Mouse (Mus musculus): ENCODE results near the gene Fam131b. TPM values are rescaled to one million over a fixed set of nuclear protein-coding genes. Genes with fewer than 3 reads are reported as not detected.

Fam131b gene
- polyA plus RNA-seq, 1 experiment from 2014 or later = 4.7 TPM

Other genes with a start within 250 kb of the Fam131b start
- gene Tas2r139, start 183.7 kb downstream of the Fam131b start, polyA plus RNA-seq (2014; fragmentation: Nextera tagmentation; extraction: Ambion mirVana) = not detected in 2 replicates
- not detected in 2 replicates for gene Tas2r144, start 109.3 kb downstream of the Fam131b start, polyA plus RNA-seq (2014; fragmentation: Nextera tagmentation; extraction: Ambion mirVana)
- gene Gstk1, start 78.7 kb downstream of the Fam131b start, polyA plus RNA-seq (2014; fragmentation: Nextera tagmentation; extraction: Ambion mirVana) = 9.9 and 13.1 TPM in 2 replicates
- gene Tmem139, start 62.7 kb downstream of the Fam131b start, polyA plus RNA-seq (2014; fragmentation: Nextera tagmentation; extraction: Ambion mirVana) = not detected in 2 replicates
- 61.3 and 65.4 TPM in 2 replicates for gene Casp2, start 59.7 kb downstream of the Fam131b start, polyA plus RNA-seq (2014; fragmentation: Nextera tagmentation; extraction: Ambion mirVana)
- 1.3 and 1.6 TPM in 2 replicates for gene Clcn1, start 38.0 kb downstream of the Fam131b start, polyA plus RNA-seq (2014; fragmentation: Nextera tagmentation; extraction: Ambion mirVana)
- gene Zyx, start 25.0 kb upstream of the Fam131b start, polyA plus RNA-seq (2014; fragmentation: Nextera tagmentation; extraction: Ambion mirVana) = 34.8 and 41.0 TPM in 2 replicates
- gene Epha1, start 48.6 kb upstream of the Fam131b start, polyA plus RNA-seq (2014; fragmentation: Nextera tagmentation; extraction: Ambion mirVana) = 0.05 and 0.07 TPM in 2 replicates
- gene Tas2r143, start 75.6 kb upstream of the Fam131b start, polyA plus RNA-seq (2014; fragmentation: Nextera tagmentation; extraction: Ambion mirVana) = not detected in 2 replicates
- gene Tas2r135, start 80.8 kb upstream of the Fam131b start, polyA plus RNA-seq (2014; fragmentation: Nextera tagmentation; extraction: Ambion mirVana) = not detected in 2 replicates
- not detected in 2 replicates for gene Tas2r126, start 109.9 kb upstream of the Fam131b start, polyA plus RNA-seq (2014; fragmentation: Nextera tagmentation; extraction: Ambion mirVana)
- gene Olfr458, start 140.6 kb upstream of the Fam131b start, polyA plus RNA-seq (2014; fragmentation: Nextera tagmentation; extraction: Ambion mirVana) = not detected in 2 replicates
- gene Olfr457, start 151.7 kb upstream of the Fam131b start, polyA plus RNA-seq (2014; fragmentation: Nextera tagmentation; extraction: Ambion mirVana) = not detected in 2 replicates
- not detected in 2 replicates for gene Olfr456, start 162.6 kb upstream of the Fam131b start, polyA plus RNA-seq (2014; fragmentation: Nextera tagmentation; extraction: Ambion mirVana)
- gene Olfr455, start 222.9 kb upstream of the Fam131b start, polyA plus RNA-seq (2014; fragmentation: Nextera tagmentation; extraction: Ambion mirVana) = not detected in 2 replicates